Mouse (Mus musculus) limb, embryonic 10.5 days (tissue): Measurements from ENCODE around the gene Lhx2. TPM values are rescaled to one million over a fixed set of nuclear protein-coding genes. Genes with fewer than 3 reads are reported as not detected.
A peak's percentile ranks its signal among the peaks of the same experiment; 100 is the strongest.

Source experiments
- DNase-seq: peaks from one replicate; pipeline ENCODE4 v3.0.0-alpha.2; 2017; ENCODE audit warnings: low spot score
- H3K27ac ChIP-seq: fragments of 300-500 bp; sonication (generic); 2 replicates; pipeline ENCODE4 v1.5.1; 2016; ENCODE audit warnings: mild to moderate bottlenecking
- H3K27me3 ChIP-seq: fragments of 300-500 bp; sonication (generic); 2 replicates; pipeline ENCODE4 v1.6.1; 2016; ENCODE audit warnings: low read depth, mild to moderate bottlenecking; ENCODE audit not compliant: poor library complexity, severe bottlenecking
- H3K36me3 ChIP-seq: fragments of 300-500 bp; sonication (generic); 2 replicates; pipeline ENCODE4 v1.6.1; 2016; ENCODE audit warnings: mild to moderate bottlenecking, moderate library complexity
- H3K4me1 ChIP-seq: fragments of 300-500 bp; sonication (generic); 2 replicates; pipeline ENCODE4 v1.6.1; 2016
- H3K4me3 ChIP-seq: fragments of 300-500 bp; sonication (generic); 2 replicates; pipeline ENCODE4 v1.5.1; 2016; ENCODE audit warnings: mild to moderate bottlenecking, moderate library complexity
- H3K9me3 ChIP-seq: fragments of 300-500 bp; sonication (generic); replicated peaks from 2 replicates; pipeline ENCODE4 v1.6.1; 2016; ENCODE audit warnings: mild to moderate bottlenecking
- WGBS: fragments of 180-500 bp; shearing (Covaris S2); methylation state at CpG from one replicate; pipeline ENCODE4 v1.1.7; 2016; 5-methylcytosine and 5-hydroxymethylcytosine counted together
- polyA plus RNA-seq: library from polyadenylated mRNA; unstranded; fragments of >200 nt; fragmentation: Nextera tagmentation; extraction: Ambion mirVana; gene quantifications from 2 replicates; pipeline ENCODE4 v1.2.1, GENCODE M21; 2016

Lhx2 gene
- polyA plus RNA-seq, 1 experiment from 2014 or later, result 33.7 TPM

DNA sequence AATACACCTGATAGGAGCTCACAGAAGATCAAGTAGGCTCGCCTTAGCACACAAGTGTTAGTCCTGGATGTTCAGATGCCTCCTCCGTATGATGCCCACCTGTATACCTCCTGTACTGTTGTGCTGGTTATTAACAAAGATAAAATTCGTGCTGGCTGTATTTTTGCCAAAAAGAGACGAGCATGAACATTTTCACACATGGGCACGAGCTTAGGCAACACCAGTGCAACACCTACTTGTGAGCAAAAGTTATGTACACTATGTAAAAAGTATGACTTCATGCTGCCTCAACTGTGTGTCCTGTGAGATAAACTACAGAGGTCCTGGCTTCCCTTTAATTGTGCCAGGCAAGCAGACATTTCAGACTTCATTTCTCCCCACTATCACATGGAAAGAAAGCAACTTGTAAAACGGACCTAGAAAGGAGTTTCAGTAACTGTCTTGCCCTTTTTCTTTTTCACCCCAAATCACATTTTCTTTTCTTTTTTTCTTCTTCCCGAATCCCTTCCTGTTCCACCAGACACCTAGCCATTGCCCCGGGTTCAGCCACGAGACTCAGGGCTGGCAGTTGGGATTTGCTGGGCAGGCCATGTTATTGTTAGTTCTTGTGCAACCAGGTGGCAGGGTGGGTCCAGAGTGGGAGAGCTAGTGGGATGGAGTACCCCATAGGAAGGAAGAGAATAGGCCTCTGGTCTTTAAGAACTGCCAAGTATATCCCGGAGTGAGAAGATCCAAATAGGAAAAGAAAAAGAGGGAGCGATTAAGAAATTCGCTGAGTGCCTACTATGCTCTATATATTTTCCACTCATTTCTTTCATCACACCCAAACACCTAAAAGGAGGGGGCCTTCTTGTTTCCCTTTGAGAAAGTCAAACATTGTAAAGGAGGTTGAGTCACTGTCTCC, 10.6 kb downstream of the Lhx2 start:
- H3K27ac ChIP-seq, result peak overlapping the region; percentile 97
- 7% methylated on average over 12 of the region's 12 CpGs for WGBS

DNA sequence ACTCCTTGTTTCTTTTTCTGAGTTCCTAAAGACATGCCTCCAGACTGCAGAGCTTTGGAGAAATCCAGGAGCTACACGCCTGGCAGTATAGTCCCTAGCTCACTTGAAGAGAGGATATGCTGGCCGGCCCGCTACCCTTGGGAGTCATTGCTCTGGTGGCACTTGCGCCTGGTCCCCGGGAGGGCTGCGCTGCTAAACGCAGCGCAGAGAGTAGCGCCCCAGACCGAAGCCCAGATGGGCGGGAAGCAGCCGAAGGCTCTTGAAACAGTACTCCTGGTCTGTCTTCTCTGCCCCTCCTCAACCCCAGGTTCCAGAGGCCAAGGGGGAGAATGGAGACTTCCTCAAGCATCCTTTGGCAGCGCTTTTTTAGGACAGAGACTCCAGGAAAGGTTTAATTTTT, 11.3 kb downstream of the Lhx2 start:
- Histone ChIP-seq H3K27ac (peak overlapping the region; percentile 97), H3K4me1 (peaks cover 98% of the 10 kb centered on the region), H3K27me3 (peaks cover 97% of the 10 kb centered on the region), H3K4me3 (peak overlapping the region; percentile 80), H3K36me3 (peaks cover 17% of the 10 kb centered on the region), H3K9me3 (no peaks in the 10 kb centered on the region)
- 0% methylated on average over 13 of the region's 13 CpGs for WGBS
- peak; percentile 67 for DNase-seq

More for the DNA sequence above, 10.6 kb downstream of the Lhx2 start:
- Histone ChIP-seq H3K4me3 (peak overlapping the region; percentile 80), H3K9me3 (no peaks in the 10 kb centered on the region), H3K27me3 (peaks cover 99% of the 10 kb centered on the region), H3K36me3 (peaks cover 15% of the 10 kb centered on the region), H3K4me1 (peaks cover 93% of the 10 kb centered on the region)
- no peak for DNase-seq

DNA sequence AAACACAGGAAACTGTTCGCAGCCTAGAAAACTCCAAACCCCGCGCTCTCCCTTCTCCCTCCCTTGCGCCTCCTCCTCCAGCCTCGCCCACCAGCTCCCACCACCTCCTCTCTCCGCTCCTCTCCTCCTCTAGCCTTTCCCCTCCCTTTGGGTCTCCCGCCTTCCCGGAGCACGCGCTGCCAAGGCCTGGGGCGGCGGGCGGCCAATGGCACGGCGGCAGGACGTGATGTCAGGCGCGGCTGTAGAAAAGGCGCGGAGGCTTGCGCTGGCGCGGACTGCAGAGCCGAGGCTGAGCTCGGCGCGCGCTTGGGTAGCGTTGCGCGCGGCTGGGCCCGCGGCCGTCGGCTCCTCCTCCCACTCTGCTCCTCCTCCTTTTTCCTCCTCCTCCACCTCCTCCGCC, 11.7 kb downstream of the Lhx2 start:
- Histone ChIP-seq H3K9me3 (no peaks in the 10 kb centered on the region), H3K27me3 (peaks cover 92% of the 10 kb centered on the region), H3K4me1 (peaks cover 98% of the 10 kb centered on the region), H3K4me3 (peak overlapping the region; percentile 80), H3K27ac (peak overlapping the region; percentile 97), H3K36me3 (peaks cover 17% of the 10 kb centered on the region)
- DNase-seq, result peak; percentile 93
- WGBS, result under 1% methylated on average over 37 of the region's 37 CpGs

DNA sequence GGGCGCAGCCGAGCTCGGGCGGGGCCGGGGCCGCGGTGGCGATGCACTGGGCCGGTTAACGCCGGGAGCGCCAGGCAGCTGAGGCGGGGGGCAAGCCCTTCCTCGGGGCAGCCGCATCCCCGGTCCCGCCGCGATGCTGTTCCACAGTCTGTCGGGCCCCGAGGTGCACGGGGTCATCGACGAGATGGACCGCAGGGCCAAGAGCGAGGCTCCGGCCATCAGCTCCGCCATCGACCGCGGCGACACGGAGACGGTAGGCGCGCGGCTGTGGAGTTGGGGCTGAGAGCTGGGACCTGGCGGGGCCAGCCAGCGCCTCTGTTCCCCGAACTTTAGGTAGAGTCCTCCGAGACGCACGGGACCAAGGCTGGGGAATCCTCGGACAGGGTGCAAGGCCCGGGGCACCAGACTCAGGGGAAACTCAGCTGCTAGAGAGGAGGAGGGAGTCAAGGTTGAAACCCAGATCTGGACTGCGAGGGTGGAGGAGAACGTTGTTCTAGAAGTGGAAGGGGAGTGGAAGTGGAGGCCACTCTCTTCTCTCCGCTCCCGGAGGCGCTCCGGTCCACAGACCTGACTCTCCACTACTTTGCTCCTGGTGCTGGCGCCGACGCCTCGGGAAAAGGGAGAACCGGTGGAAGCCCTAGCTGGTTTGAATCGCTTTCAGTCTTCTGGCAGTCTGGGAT, 12.7 kb downstream of the Lhx2 start:
- H3K4me1 ChIP-seq, result peaks cover 98% of the 10 kb centered on the region
- peaks cover 88% of the 10 kb centered on the region for H3K27me3 ChIP-seq
- peak overlapping the region; percentile 97 for H3K27ac ChIP-seq
- peaks cover 19% of the 10 kb centered on the region for H3K36me3 ChIP-seq
- no peaks in the 10 kb centered on the region for H3K9me3 ChIP-seq
- peak overlapping the region; percentile 80 for H3K4me3 ChIP-seq
- under 1% methylated on average over 57 of the region's 57 CpGs for WGBS
- DNase-seq, result peak; percentile 76

DNA sequence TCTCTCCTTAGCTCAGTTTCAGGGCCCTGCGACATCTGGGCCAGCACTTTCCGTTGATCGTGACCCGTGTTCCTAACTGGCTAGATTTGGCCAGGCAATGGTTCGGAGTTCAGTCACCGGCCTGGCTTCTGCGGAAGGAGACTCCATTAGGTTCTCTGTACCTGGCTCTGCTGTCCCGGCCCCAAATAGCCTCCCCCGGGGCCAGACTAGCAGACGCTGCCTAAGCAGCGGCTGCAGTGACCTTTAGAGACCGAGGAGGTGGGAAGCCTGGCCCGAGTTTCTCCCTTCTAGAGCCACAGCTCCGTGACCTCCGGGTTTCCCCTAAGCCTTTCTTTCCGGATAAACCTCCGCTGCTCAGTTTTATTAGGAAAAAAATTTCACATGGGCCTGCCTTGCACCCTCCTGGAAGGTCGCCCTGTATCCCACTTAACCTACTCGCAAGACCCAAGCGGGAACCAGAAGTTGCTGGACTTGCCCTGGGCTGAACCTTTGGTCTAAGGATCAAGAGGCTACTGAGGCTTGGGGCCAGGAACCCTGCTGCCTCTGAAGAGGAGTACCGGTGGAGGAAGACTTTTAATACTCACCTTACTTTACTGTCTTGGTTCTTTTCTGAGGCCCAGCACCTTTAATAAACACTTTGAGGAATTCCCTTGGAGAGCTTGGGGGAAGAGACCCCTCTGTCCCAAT, 13.4 kb downstream of the Lhx2 start:
- H3K27me3 ChIP-seq, result peaks cover 88% of the 10 kb centered on the region
- H3K4me3 ChIP-seq, result peak overlapping the region; percentile 80
- peak overlapping the region; percentile 97 for H3K27ac ChIP-seq
- H3K4me1 ChIP-seq, result peaks cover 98% of the 10 kb centered on the region
- no peaks in the 10 kb centered on the region for H3K9me3 ChIP-seq
- WGBS, result under 1% methylated on average over 21 of the region's 21 CpGs
- H3K36me3 ChIP-seq, result peaks cover 20% of the 10 kb centered on the region
- DNase-seq, result peak; percentile 65

DNA sequence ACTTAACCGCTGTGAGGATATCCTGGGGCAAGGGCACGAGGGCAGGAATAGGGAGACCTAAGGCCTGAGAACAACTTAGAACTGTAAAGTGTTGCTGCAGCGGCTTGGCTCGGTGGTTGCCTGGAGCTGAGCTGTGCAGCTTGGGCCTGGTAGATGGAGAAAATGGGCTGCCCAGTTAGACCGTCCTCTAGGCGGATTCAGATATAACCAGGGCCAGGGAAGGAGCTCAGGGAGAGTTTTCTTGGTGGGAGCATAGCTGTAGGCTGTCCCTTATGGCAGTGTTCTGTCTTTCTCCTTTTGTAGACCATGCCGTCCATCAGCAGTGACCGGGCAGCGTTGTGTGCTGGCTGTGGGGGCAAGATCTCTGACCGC, 13.9 kb downstream of the Lhx2 start:
- peak; percentile 60 for DNase-seq
- peaks cover 88% of the 10 kb centered on the region for H3K27me3 ChIP-seq
- peak overlapping the region; percentile 80 for H3K4me3 ChIP-seq
- H3K27ac ChIP-seq, result peak overlapping the region; percentile 97
- peaks cover 20% of the 10 kb centered on the region for H3K36me3 ChIP-seq
- WGBS, result 2% methylated on average over 10 of the region's 10 CpGs
- peaks cover 98% of the 10 kb centered on the region for H3K4me1 ChIP-seq
- H3K9me3 ChIP-seq, result no peaks in the 10 kb centered on the region

DNA sequence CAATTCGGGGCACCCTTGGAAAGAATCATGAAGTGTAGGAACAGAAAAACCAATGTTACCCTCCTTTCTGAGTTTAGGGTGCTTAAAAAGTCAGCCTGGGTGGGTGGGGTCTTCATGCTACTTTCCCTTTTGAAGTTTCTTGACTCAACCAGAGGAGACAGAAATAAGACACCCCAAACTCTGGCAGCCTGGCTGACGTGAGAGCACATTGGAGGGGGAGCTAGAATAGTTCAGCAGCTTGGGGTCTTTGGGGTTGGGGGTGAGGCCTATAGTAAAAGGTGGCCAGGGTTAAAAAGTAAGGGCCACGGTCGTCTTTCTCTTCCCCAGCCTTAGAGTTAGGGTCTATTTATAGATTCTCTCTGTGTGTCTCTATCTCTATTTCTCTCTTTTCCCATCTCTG, 14.6 kb downstream of the Lhx2 start:
- Histone ChIP-seq H3K9me3 (no peaks in the 10 kb centered on the region), H3K27ac (peak overlapping the region; percentile 97), H3K4me3 (peak overlapping the region; percentile 80), H3K27me3 (peaks cover 88% of the 10 kb centered on the region), H3K4me1 (peaks cover 98% of the 10 kb centered on the region), H3K36me3 (peaks cover 20% of the 10 kb centered on the region)
- DNase-seq, result no peak
- WGBS, result 9% methylated on average over 4 of the region's 4 CpGs

DNA sequence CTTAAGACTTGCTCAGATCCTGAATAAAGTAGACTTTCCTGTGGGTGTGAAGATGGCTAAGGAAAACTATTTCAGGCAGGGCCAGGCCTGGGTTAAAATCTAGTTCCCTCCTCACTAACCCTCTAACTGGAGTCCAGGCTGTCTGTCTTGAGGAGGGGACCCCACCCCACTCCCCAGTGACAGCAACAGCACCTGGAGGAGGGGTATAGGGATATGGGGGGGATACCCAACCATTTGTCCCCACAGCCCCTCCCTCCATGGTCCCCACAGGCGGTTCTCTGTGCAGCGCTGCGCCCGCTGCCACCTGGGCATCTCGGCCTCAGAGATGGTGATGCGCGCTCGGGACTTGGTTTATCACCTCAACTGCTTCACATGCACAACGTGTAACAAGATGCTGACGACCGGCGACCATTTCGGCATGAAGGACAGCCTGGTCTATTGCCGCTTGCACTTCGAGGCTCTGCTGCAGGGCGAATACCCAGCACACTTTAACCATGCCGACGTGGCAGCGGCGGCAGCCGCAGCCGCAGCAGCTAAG, 15.2 kb downstream of the Lhx2 start:
- WGBS, result 1% methylated on average over 22 of the region's 22 CpGs
- Histone ChIP-seq H3K9me3 (no peaks in the 10 kb centered on the region), H3K27ac (peak overlapping the region; percentile 97), H3K4me1 (peaks cover 99% of the 10 kb centered on the region), H3K36me3 (peaks cover 24% of the 10 kb centered on the region), H3K4me3 (peak overlapping the region; percentile 80), H3K27me3 (peaks cover 88% of the 10 kb centered on the region)
- DNase-seq, result peak; percentile 56

DNA sequence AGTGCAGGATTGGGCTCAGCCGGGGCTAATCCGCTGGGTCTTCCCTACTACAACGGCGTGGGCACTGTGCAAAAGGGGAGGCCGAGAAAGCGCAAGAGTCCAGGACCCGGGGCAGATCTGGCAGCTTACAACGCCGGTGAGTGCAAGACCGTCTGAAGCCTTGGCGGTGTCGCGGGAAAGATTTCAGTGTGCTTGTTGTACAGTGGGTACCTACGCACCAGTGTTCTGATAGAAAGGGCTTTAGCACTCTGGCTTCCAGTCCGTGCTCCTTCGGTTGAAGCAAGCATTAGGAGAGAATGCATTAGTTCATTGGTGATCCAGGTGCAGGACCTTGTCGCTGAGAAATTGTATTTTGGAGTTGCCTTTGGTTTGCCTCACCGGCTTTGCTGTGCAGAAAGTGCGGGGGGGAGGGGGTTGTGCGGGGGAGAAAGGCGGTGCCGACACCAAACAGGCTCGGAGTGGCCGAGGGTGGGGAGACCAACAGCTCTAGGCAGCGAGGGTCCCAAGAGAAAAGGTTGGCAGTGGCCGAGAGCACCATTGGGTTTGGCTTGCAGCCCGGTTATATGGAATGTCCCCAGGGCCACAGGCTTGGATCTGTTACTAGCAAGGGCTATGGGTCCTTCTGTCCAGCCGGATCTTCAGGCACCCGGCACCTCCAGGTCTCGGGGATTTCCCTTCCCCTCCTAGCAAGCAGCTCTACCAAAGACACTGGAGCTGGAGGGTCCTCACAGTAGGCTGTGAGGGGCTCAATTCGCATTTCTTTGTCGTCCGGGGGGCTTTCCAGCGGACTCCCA, 15.8 kb downstream of the Lhx2 start:
- Histone ChIP-seq H3K27me3 (peaks cover 88% of the 10 kb centered on the region), H3K4me3 (peak overlapping the region; percentile 80), H3K36me3 (peaks cover 29% of the 10 kb centered on the region), H3K9me3 (no peaks in the 10 kb centered on the region), H3K4me1 (peaks cover 99% of the 10 kb centered on the region), H3K27ac (peak overlapping the region; percentile 97)
- peak; percentile 77 for DNase-seq
- WGBS, result under 1% methylated on average over 34 of the region's 34 CpGs

DNA sequence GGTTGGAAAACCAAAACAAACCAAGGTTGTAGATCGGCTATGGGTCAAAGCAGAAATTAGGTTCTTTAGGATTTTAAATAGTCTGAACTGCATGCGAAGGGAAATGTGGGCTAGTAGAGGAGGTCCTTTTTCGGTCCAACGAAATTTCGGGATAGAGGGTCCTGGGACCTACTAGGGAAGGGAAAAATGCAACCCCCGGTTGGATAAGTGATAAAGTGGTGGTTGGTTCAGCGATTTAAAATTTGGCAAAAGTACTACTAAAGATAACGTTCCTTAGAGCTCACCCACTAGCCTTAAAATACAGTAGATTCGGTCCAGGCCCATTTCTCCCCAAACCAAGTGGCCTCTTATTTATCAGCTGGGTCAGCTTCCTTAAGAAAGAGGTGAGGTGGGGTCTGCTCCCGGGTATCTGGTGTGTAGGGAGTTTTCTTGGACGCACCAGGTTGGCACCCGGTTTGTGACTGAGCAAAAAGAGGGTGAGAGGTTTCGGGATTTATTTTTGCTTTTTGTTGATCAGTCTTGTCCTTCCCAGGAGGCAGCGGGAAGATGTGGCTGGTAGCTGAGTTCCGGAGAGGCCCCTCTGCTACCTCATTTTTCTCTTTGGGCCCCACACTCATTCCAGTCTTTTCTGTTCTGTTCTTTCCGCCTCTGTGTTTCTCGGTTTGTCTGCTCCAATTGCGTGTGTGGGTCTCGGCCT, 16.8 kb downstream of the Lhx2 start:
- H3K36me3 ChIP-seq, result peaks cover 39% of the 10 kb centered on the region
- peak overlapping the region; percentile 80 for H3K4me3 ChIP-seq
- DNase-seq, result no peak
- H3K4me1 ChIP-seq, result peaks cover 91% of the 10 kb centered on the region
- H3K9me3 ChIP-seq, result no peaks in the 10 kb centered on the region
- H3K27me3 ChIP-seq, result peaks cover 88% of the 10 kb centered on the region
- H3K27ac ChIP-seq, result peak overlapping the region; percentile 97
- under 1% methylated on average over 19 of the region's 19 CpGs for WGBS

DNA sequence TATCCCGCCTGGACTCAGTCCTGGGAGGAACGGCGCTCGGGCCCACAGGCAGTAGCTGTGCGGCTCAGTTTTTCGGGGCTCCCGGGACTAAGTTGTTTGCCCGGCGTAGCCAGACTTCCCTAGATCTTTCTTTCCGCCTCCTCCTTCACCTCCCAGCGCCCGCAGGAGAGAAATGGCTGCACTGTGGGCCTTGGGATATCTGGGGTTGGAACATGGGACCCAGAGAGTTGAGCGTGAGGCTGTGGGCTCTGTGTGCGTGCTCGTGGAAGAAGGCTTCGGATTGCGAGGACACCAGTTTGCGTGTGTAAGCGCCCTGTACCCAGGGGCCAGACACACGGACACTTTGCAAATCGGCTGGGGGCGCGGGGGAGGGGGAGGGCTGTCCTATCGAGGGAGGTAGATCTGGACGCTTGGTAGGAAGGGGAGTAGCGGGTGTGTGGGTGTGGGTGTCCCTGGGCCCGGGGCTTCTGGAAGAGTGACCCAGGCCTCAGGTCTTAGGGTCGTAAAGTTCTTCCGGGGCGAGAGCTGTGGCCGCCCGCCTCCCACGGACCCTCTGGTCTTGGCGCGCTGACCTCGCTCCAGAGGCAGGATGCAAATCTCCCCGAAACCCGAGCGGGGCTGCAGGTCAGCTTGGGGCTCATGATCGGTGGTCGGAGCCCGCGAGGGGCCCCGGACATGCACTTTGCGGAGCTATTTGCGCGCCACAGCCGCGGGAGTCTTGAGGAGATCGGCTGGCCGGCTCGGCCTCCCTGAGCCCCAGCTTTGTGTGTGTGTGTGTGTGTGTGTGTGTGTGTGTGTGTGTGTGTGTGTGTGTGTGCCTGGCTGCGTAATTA, 17.6 kb downstream of the Lhx2 start:
- peak overlapping the region; percentile 97 for H3K27ac ChIP-seq
- under 1% methylated on average over 53 of the region's 53 CpGs for WGBS
- H3K36me3 ChIP-seq, result peaks cover 47% of the 10 kb centered on the region
- H3K9me3 ChIP-seq, result no peaks in the 10 kb centered on the region
- H3K4me3 ChIP-seq, result peak overlapping the region; percentile 80
- peaks cover 88% of the 10 kb centered on the region for H3K27me3 ChIP-seq
- DNase-seq, result peak; percentile 77
- peaks cover 84% of the 10 kb centered on the region for H3K4me1 ChIP-seq
